Mouse (Mus musculus): ENCODE results near the gene Erc2. TPM values are rescaled to one million over a fixed set of nuclear protein-coding genes. Genes with fewer than 3 reads are reported as not detected.

Gene Erc2
- total RNA-seq, 2 experiments from 2014 or later: 253 to 265 TPM

- DNase-seq (ENCODE audit: extremely low spot score in 1 of 2, low spot score in 2 of 2): no peak
- intact Hi-C loops (cut with DNase I): no loop called here
These were observed 363.0 kb downstream of the Erc2 start for GRCm38 (mm10) chr14:27985201-27985600.

GRCm38 (mm10) chr14:27987422-27987821 lies 365.2 kb downstream of the Erc2 start:
- intact Hi-C loops (cut with DNase I): no loop called here
- DNase-seq (ENCODE audit: extremely low spot score in 1 of 2, low spot score in 2 of 2): no peak

- DNase-seq (ENCODE audit: extremely low spot score in 1 of 2, low spot score in 2 of 2): no peak
- intact Hi-C loops (cut with DNase I): no loop called here
These were observed 376.3 kb downstream of the Erc2 start for GRCm38 (mm10) chr14:27998551-27998950.

GRCm38 (mm10) chr14:28004023-28004422 lies 381.8 kb downstream of the Erc2 start:
- peak; percentile 8 to 27 for DNase-seq (ENCODE audit: extremely low spot score in 1 of 2, low spot score in 2 of 2)
- intact Hi-C loops (cut with DNase I): loop anchor here (10.0 kb wide), 1 partner anchor 501 kb away; the partner anchor contains the start of gene Wnt5a

GRCm38 (mm10) chr14:28010536-28011280 lies 388.5 kb downstream of the Erc2 start:
- intact Hi-C loops (cut with DNase I): no loop called here
- no peak for DNase-seq (ENCODE audit: extremely low spot score in 1 of 2, low spot score in 2 of 2)

GRCm38 (mm10) chr14:28023199-28023598 lies 401.0 kb downstream of the Erc2 start:
- DNase-seq (ENCODE audit: extremely low spot score in 1 of 2, low spot score in 2 of 2): no peak
- intact Hi-C loops (cut with DNase I): no loop called here

GRCm38 (mm10) chr14:28030870-28031269 lies 408.6 kb downstream of the Erc2 start:
- intact Hi-C loops (cut with DNase I): no loop called here
- DNase-seq (ENCODE audit: extremely low spot score in 1 of 2, low spot score in 2 of 2): peak in 1 of 2 experiments; percentile 23

GRCm38 (mm10) chr14:28035013-28035412 lies 412.8 kb downstream of the Erc2 start:
- no peak for DNase-seq (ENCODE audit: extremely low spot score in 1 of 2, low spot score in 2 of 2)
- intact Hi-C loops (cut with DNase I): no loop called here

GRCm38 (mm10) chr14:28043095-28043494 lies 420.9 kb downstream of the Erc2 start:
- no peak for DNase-seq (ENCODE audit: extremely low spot score in 1 of 2, low spot score in 2 of 2)
- intact Hi-C loops (cut with DNase I): no loop called here

- intact Hi-C loops (cut with DNase I): no loop called here
- no peak for DNase-seq (ENCODE audit: extremely low spot score in 1 of 2, low spot score in 2 of 2)
These were observed 429.4 kb downstream of the Erc2 start for GRCm38 (mm10) chr14:28051646-28052045.

- intact Hi-C loops (cut with DNase I): no loop called here
- no peak for DNase-seq (ENCODE audit: extremely low spot score in 1 of 2, low spot score in 2 of 2)
These were observed 435.1 kb downstream of the Erc2 start for GRCm38 (mm10) chr14:28057159-28057884.

GRCm38 (mm10) chr14:28057885-28058860 lies 435.9 kb downstream of the Erc2 start:
- intact Hi-C loops (cut with DNase I): no loop called here

GRCm38 (mm10) chr14:28060891-28061290 lies 438.7 kb downstream of the Erc2 start:
- DNase-seq (ENCODE audit: extremely low spot score in 1 of 2, low spot score in 2 of 2): no peak
- intact Hi-C loops (cut with DNase I): no loop called here

More at GRCm38 (mm10) chr14:28057885-28058860, 435.9 kb downstream of the Erc2 start:
- peak; percentile 16 to 42 for DNase-seq (ENCODE audit: extremely low spot score in 1 of 2, low spot score in 2 of 2)

GRCm38 (mm10) chr14:28061649-28062375 lies 439.6 kb downstream of the Erc2 start:
- DNase-seq (ENCODE audit: extremely low spot score in 1 of 2, low spot score in 2 of 2): no peak
- intact Hi-C loops (cut with DNase I): no loop called here

GRCm38 (mm10) chr14:28068021-28068420 lies 445.8 kb downstream of the Erc2 start:
- intact Hi-C loops (cut with DNase I): no loop called here
- DNase-seq (ENCODE audit: extremely low spot score in 1 of 2, low spot score in 2 of 2): no peak

GRCm38 (mm10) chr14:28069826-28070225 lies 447.6 kb downstream of the Erc2 start:
- DNase-seq (ENCODE audit: extremely low spot score in 1 of 2, low spot score in 2 of 2): no peak
- intact Hi-C loops (cut with DNase I): no loop called here

- DNase-seq (ENCODE audit: extremely low spot score in 1 of 2, low spot score in 2 of 2): no peak
These were observed 450.3 kb downstream of the Erc2 start for GRCm38 (mm10) chr14:28072561-28072960.

More at GRCm38 (mm10) chr14:28072561-28072960, 450.3 kb downstream of the Erc2 start:
- intact Hi-C loops (cut with DNase I): no loop called here
